Mouse (Mus musculus): ENCODE measurements at regions not wholly inside any gene's neighbourhood (a gene's known extent, or its start where the extent isn't known, plus 50 kb on each side); places are given as distances from the start of the nearest gene placed in this dataset.

DNA sequence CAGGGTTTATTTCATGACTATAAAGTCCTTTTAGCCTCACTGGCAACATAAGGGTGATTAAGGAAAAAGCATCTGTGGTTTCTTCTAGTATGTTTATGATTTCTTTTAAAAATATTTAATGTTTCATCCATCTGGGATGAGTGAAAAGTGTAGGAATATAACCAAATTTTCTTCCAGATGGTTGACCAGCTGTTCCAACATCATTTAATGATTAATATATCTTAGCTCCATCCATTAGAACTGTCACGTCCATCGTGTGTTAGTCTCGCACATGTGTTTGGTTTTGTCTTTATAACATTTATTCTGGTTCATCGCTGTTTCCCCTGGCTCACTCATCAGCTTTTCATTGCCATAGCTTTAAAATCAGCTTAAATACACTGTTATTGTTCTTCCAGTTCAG lies 200.6 kb downstream of the Ktn1 start:
- TF ChIP-seq CTCF (IDR thresholded peaks at IDR 0.05; ENCODE audit: control insufficient read depth, insufficient read depth, low read length) (no peak), POLR2A (IDR thresholded peaks at IDR 0.05; ENCODE audit: borderline replicate concordance, control insufficient read depth, low read depth, low read length) (no peak)

Data from bone marrow, adult 2 months (tissue).